Mouse (Mus musculus) liver, adult 2 months (tissue): ENCODE measurements around the gene Fam185a. TPM values are rescaled to one million over a fixed set of nuclear protein-coding genes. Genes with fewer than 3 reads are reported as not detected.
A peak's percentile ranks its signal among the peaks of the same experiment; 100 is the strongest.

Experiments used
- DNase-seq: peaks from one replicate; pipeline ENCODE4 v3.0.0-alpha.2; 2011; ENCODE audit warnings: low read depth, low spot score; ENCODE audit errors: extremely low read depth
- H3K27ac ChIP-seq: fragments of 200-500 bp; replicated peaks from 2 replicates; pipeline ENCODE4 v1.5.1; 2012; ENCODE audit warnings: low read depth, mild to moderate bottlenecking, control low read depth, inconsistent platforms, low read length; ENCODE audit not compliant: insufficient read depth
- H3K27me3 ChIP-seq: fragments of 200-500 bp; 2 replicates; pipeline ENCODE4 v1.6.1; 2012; ENCODE audit warnings: mild to moderate bottlenecking, moderate library complexity, low read length, inconsistent platforms; ENCODE audit not compliant: control insufficient read depth, insufficient read depth
- H3K36me3 ChIP-seq: fragments of 200-500 bp; 2 replicates; pipeline ENCODE4 v1.6.1; 2012; ENCODE audit warnings: low read length, inconsistent platforms; ENCODE audit not compliant: control insufficient read depth, insufficient read depth
- H3K4me1 ChIP-seq: fragments of 200-500 bp; 2 replicates; pipeline ENCODE4 v1.6.1; 2011; ENCODE audit warnings: low read length; ENCODE audit not compliant: control insufficient read depth, insufficient read depth
- H3K4me3 ChIP-seq: fragments of 200-500 bp; 2 replicates; pipeline ENCODE4 v1.5.1; 2011; ENCODE audit warnings: low read depth, mild to moderate bottlenecking, control low read depth, low read length, moderate library complexity; ENCODE audit not compliant: insufficient read depth
- H3K79me2 ChIP-seq: fragments of 200-500 bp; 2 replicates; pipeline ENCODE4 v1.6.1; 2012; ENCODE audit warnings: inconsistent platforms, mild to moderate bottlenecking, low read length, moderate library complexity; ENCODE audit not compliant: control insufficient read depth, insufficient read depth
- H3K9ac ChIP-seq: fragments of 200-500 bp; 2 replicates; pipeline ENCODE4 v1.6.1; 2012; ENCODE audit warnings: low read depth, mild to moderate bottlenecking, control low read depth, inconsistent platforms, low read length
- CTCF ChIP-seq: fragments of 200-500 bp; IDR thresholded peaks from 2 replicates; pipeline ENCODE4 v1.5.1; 2011; ENCODE audit warnings: low read depth, low read length, control low read depth
- POLR2A ChIP-seq: fragments of 200-500 bp; IDR thresholded peaks from 2 replicates; pipeline ENCODE4 v1.6.1; 2011; ENCODE audit warnings: low read length, control low read depth; ENCODE audit not compliant: insufficient read depth; ENCODE audit errors: extremely low read depth
- WGBS: fragments of 180-500 bp; shearing (Covaris S2); methylation state at CpG from one replicate; pipeline ENCODE4 v1.1.7; 2018; 5-methylcytosine and 5-hydroxymethylcytosine counted together
- polyA plus RNA-seq: library from polyadenylated mRNA; depleted of rRNA; stranded (reverse); fragments of >200 nt; gene quantifications from 2 replicates; pipeline ENCODE4 v1.2.3, GENCODE M21; 2012; rRNA removed
- total RNA-seq: library from RNA; depleted of rRNA; stranded (reverse); fragments of >200 nt; gene quantifications from 2 replicates; pipeline ENCODE4 v1.2.3, GENCODE M21; 2014; rRNA removed

The Fam185a gene
- total and polyA plus RNA-seq, 2 experiments = 1.7 to 9.8 TPM

GRCm38 (mm10) chr5:21528068-21528842 lies 103.5 kb downstream of the Fam185a start:
- no peaks in the 10 kb centered on the region for H3K27me3 ChIP-seq
- no peak overlapping the region for H3K4me3 ChIP-seq
- 84% methylated on average over 15 of the region's 15 CpGs for WGBS
- no peaks in the 10 kb centered on the region for H3K79me2 ChIP-seq
- no peaks in the 10 kb centered on the region for H3K4me1 ChIP-seq
- no peaks in the 10 kb centered on the region for H3K36me3 ChIP-seq
- DNase-seq = peak; percentile 16
- no peak for TF ChIP-seq POLR2A
- no peak for TF ChIP-seq CTCF
- peak overlapping the region; percentile 34 for H3K27ac ChIP-seq
- no peak overlapping the region for H3K9ac ChIP-seq

GRCm38 (mm10) chr5:21529110-21529720 lies 104.5 kb downstream of the Fam185a start:
- TF ChIP-seq POLR2A (no peak), CTCF (no peak)
- no peak for DNase-seq
- 84% methylated on average over 8 of the region's 8 CpGs for WGBS
- no peak overlapping the region for H3K4me3 ChIP-seq
- H3K36me3 ChIP-seq = no peaks in the 10 kb centered on the region
- H3K4me1 ChIP-seq = no peaks in the 10 kb centered on the region
- no peaks in the 10 kb centered on the region for H3K27me3 ChIP-seq
- H3K79me2 ChIP-seq = no peaks in the 10 kb centered on the region
- no peak overlapping the region for H3K9ac ChIP-seq
- H3K27ac ChIP-seq = no peak overlapping the region

Other genes with a start within 250 kb of the Fam185a start
- 42.0 and 45.5 TPM in 2 replicates for gene Gsap, start 238.7 kb upstream of the Fam185a start, total RNA-seq
- 9.6 and 13.3 TPM in 2 replicates for gene Gsap, start 238.7 kb upstream of the Fam185a start, polyA plus RNA-seq
- 4.5 and 4.8 TPM in 2 replicates for gene Fgl2, start 52.3 kb upstream of the Fam185a start, total RNA-seq
- 0.50 and 1.3 TPM in 2 replicates for gene Fgl2, start 52.3 kb upstream of the Fam185a start, polyA plus RNA-seq
- not detected in 2 replicates for gene Ccdc146, start 281 bp upstream of the Fam185a start, total RNA-seq
- not detected in 2 replicates for gene Ccdc146, start 281 bp upstream of the Fam185a start, polyA plus RNA-seq
- 0.13 and 0.37 TPM in 2 replicates for gene Lrrc17, start 118.6 kb downstream of the Fam185a start, total RNA-seq
- 0.05 and 0.10 TPM in 2 replicates for gene Lrrc17, start 118.6 kb downstream of the Fam185a start, polyA plus RNA-seq
- gene Fbxl13, start 220.7 kb downstream of the Fam185a start, total RNA-seq = under 0.01 and 0.07 TPM in 2 replicates
- gene Fbxl13, start 220.7 kb downstream of the Fam185a start, polyA plus RNA-seq = 0.04 TPM in 1 of 2 replicates, not detected in the other
- gene Armc10, start 220.9 kb downstream of the Fam185a start, total RNA-seq = 9.3 and 10.5 TPM in 2 replicates
- 14.6 and 28.3 TPM in 2 replicates for gene Armc10, start 220.9 kb downstream of the Fam185a start, polyA plus RNA-seq